Mouse (Mus musculus): ENCODE results near the gene Fryl.

DNA sequence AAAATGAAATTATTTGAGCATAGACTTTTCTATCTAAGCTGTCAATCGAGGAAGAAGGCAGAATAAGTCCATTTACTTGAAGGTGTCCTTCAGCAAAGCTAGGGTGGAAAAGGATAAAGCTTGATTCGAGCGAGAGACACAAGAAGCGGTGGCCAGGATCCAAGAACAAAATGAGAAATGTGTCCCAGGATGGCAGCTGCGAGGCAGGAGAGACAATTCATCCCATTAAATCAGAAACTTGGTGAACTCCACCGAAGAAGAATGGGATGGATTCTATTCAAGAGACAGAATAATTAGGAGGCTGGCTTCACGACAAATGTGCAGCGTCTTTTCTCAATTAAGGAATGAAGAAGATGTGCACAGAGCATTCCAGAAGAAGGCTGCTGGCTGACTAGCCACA lies 14.5 kb downstream of the Fryl start:
- no peak for TF ChIP-seq CTCF (IDR thresholded peaks at IDR 0.05; ENCODE audit: extremely low read depth, insufficient read depth, insufficient read length, insufficient replicate concordance)
- no peak for TF ChIP-seq POLR2A (IDR thresholded peaks at IDR 0.05; ENCODE audit: low read depth, low read length)

Data from spleen, adult 2 months (tissue).